Mouse (Mus musculus): ENCODE results near the gene Actr6. TPM values are rescaled to one million over a fixed set of nuclear protein-coding genes. Genes with fewer than 3 reads are reported as not detected.

Actr6 gene
- polyA plus RNA-seq, 1 experiment from 2014 or later, result 47.9 TPM

DNA sequence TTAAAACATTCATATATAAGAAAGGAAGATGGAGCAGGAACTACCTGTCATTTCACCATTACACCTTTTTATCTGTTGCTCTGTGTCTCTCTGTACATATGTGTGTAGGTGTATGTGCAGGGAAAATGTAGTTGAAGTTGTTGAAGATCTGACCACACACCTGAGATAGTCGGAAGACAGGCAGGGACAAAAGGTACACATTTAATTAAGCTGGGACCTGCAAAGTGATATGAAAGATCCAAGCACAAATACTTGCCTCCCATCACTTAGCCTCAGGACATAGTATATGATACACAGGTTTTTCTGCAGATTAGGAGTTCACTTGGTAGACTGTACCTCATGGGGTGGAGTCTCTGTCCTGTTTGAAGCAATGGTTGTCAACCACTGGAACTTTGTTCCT lies 15.8 kb upstream of the Actr6 start:
- no peak overlapping the region for H3K9ac ChIP-seq
- H3K4me1 ChIP-seq, result no peaks in the 10 kb centered on the region
- no peaks in the 10 kb centered on the region for H3K9me3 ChIP-seq
- WGBS, result 95% methylated on average over 1 of the region's 1 CpGs
- H3K4me3 ChIP-seq, result no peak overlapping the region
- H3K27ac ChIP-seq, result no peak overlapping the region
- H3K36me3 ChIP-seq, result no peaks in the 10 kb centered on the region
- no peak overlapping the region for H3K4me2 ChIP-seq (replicated peaks)
- no peak for ATAC-seq (ENCODE audit: low FRiP score, low read depth)
- no peaks in the 10 kb centered on the region for H3K27me3 ChIP-seq (replicated peaks)

DNA sequence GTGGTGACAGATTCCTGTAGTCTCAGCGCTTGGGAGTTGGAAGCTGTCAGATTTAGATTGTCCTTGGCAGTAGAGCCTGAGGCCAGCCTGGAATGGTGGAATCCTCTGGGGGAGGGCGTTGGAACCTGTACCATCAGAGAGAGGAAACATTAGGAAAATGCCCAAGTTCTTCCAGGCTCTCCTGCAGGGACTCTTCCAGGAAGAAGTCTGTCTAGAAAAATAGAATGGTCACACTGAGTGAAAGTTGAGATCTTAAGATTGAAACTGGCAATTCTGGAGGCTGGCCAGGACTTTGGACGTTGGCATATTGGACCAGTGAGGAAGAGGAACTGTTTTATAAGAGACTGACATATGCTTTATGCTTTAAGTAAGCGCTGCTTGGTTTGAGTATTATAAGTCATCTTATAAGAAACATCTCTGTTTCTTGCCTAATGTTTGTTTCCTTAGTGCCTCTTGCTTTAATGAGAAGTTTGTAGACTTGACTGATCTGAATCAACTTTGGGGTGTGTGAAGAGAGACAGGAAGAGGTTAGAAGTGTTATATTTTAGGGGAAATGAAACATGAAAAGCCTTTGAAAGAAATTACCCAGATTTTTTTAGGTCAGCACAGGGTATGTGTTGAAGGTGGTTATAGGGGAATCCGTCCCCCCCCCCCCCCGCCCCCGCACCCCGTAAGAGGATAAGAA lies 15.3 kb upstream of the Actr6 start:
- Histone ChIP-seq H3K4me1 (no peaks in the 10 kb centered on the region), H3K36me3 (no peaks in the 10 kb centered on the region), H3K4me2 (replicated peaks) (no peak overlapping the region), H3K9ac (no peak overlapping the region), H3K27me3 (replicated peaks) (no peaks in the 10 kb centered on the region), H3K27ac (no peak overlapping the region), H3K9me3 (no peaks in the 10 kb centered on the region), H3K4me3 (no peak overlapping the region)
- ATAC-seq (ENCODE audit: low FRiP score, low read depth), result no peak
- 96% methylated on average over 8 of the region's 8 CpGs for WGBS

DNA sequence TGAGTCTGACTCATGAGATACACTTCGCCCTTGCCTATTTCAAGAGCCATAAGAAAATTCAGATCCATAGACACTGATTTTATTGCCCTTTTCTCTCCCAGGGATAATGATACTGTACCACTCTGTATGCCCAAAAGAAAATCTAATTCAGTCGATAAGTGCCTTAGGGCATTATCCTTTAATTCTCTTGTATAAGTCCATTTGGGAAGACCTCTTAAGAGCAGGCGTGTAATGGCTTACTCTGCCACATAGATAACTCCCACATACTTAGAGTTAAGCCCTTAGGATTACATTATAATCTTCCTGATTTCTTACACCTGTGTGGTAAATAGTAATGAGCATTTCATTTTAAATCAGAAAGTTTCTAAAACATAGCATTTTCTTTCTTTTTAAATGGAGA lies 14.5 kb upstream of the Actr6 start:
- Histone ChIP-seq H3K4me3 (no peak overlapping the region), H3K36me3 (no peaks in the 10 kb centered on the region), H3K27ac (no peak overlapping the region), H3K4me2 (replicated peaks) (no peak overlapping the region), H3K27me3 (replicated peaks) (no peaks in the 10 kb centered on the region), H3K9ac (no peak overlapping the region), H3K4me1 (no peaks in the 10 kb centered on the region), H3K9me3 (no peaks in the 10 kb centered on the region)
- ATAC-seq (ENCODE audit: low FRiP score, low read depth), result no peak
- 84% methylated on average over 3 of the region's 3 CpGs for WGBS

DNA sequence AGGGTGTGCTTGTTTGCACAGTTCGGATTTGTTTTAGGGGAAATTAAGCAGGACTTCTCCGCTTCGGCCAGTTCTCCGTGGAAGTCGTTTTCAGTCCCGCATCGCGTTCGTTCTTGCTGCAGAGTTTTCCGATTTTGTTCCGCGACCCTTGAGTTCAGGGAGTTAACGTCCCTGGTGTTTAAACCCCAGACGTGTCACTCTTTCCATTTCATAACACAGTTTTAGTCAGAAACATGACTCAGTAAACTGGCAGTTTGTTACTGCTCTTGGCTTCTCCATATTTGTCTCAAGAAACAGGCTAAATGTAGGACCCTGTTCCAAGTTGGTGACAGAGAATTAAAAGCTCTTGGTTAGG lies 13.5 kb upstream of the Actr6 start:
- under 1% methylated on average over 14 of the region's 14 CpGs for WGBS
- Histone ChIP-seq H3K9me3 (no peaks in the 10 kb centered on the region), H3K27me3 (replicated peaks) (no peaks in the 10 kb centered on the region), H3K9ac (peak overlapping the region; percentile 86), H3K27ac (no peak overlapping the region), H3K4me1 (no peaks in the 10 kb centered on the region), H3K4me3 (peak overlapping the region; percentile 89), H3K36me3 (no peaks in the 10 kb centered on the region), H3K4me2 (replicated peaks) (peak overlapping the region; percentile 73)
- no peak for ATAC-seq (ENCODE audit: low FRiP score, low read depth)

DNA sequence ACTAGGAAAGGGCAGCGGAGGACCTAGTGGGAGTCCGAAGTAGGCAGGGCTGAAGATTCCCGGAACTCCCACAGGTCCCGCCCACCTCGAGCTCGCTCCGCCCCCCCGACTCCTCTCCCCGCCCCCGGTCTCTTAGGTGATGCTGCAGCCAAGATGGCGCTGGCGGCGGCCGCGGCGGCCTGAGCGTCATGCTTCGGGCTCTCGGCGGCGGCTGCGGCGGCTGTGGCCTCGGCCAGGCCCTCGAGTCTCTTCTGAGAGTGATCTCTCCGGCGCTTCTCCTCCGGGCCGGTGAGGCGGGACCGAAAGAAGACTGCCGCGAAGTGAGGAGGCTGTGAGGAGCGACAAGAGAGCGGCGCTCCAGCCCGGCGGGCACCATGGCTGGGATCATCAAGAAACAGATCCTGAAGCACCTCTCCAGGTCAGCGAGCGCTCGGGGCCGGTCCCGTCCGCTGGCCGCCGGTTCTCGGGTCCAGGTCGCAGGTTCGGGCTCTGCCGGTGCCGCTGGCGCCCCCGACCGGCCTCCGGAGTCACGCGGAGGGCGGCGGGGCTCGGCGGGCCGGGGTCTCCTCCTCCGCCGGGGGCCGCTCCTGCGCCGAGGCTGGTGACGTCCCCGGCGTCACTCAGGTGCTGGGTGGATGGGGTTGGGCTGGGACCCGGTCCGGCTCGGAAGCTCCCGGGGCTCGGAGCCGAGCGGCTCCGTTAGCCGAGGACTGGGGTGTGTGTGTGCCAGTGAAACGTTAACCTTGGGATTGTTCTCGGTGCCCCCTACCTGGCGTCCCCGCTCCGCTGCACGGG lies 13.0 kb upstream of the Actr6 start, which contains the start of gene Uhrf1bp1l:
Gene Uhrf1bp1l (plus strand): TSS at position 121 of the 795 bp plus-strand sequence.
- WGBS, result under 1% methylated on average over 81 of the region's 85 CpGs
- ATAC-seq (ENCODE audit: low FRiP score, low read depth), result peak; percentile 96
- H3K4me3 ChIP-seq, result peak within 1 kb of the TSS; percentile 89
- H3K4me2 ChIP-seq (replicated peaks), result peak within 1 kb of the TSS; percentile 73
- H3K4me1 ChIP-seq, result no peaks in the 10 kb centered on the region
- H3K27me3 ChIP-seq (replicated peaks), result no peaks in the 10 kb centered on the region
- H3K27ac ChIP-seq, result peak within 1 kb of the TSS; percentile 77
- no peaks in the 10 kb centered on the region for H3K9me3 ChIP-seq
- no peaks in the 10 kb centered on the region for H3K36me3 ChIP-seq
- peak within 1 kb of the TSS; percentile 86 for H3K9ac ChIP-seq

DNA sequence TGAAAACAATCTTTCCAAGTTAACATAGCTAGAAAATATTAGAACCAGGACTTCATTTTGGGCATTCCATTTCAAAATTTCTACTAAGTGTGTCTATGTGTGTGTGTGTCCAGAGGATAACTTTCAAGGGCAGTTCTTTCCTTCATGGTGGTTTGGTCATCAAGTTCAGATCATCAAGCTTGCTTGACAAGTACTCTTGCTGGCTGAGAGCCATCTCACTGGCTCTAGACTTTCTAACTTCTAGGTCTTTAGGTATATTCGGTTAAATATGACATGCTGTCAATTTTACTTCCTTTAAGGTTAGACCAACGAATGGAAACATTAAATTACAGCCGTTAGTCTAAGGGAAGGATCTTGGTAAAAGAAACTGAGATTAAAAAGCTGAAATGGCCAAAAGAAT lies 12.2 kb upstream of the Actr6 start:
- Histone ChIP-seq H3K36me3 (no peaks in the 10 kb centered on the region), H3K27ac (no peak overlapping the region), H3K4me3 (peak overlapping the region; percentile 89), H3K4me2 (replicated peaks) (peak overlapping the region; percentile 73), H3K9me3 (no peaks in the 10 kb centered on the region), H3K9ac (no peak overlapping the region), H3K27me3 (replicated peaks) (no peaks in the 10 kb centered on the region), H3K4me1 (no peaks in the 10 kb centered on the region)
- WGBS, result 38% methylated on average over 3 of the region's 3 CpGs
- no peak for ATAC-seq (ENCODE audit: low FRiP score, low read depth)

GRCm38 (mm10) chr10:89743266-89743665 lies 11.2 kb upstream of the Actr6 start:
- no peak overlapping the region for H3K9ac ChIP-seq
- no peak overlapping the region for H3K4me2 ChIP-seq (replicated peaks)
- no peaks in the 10 kb centered on the region for H3K36me3 ChIP-seq
- H3K4me1 ChIP-seq, result no peaks in the 10 kb centered on the region
- no peaks in the 10 kb centered on the region for H3K9me3 ChIP-seq
- no peak overlapping the region for H3K4me3 ChIP-seq
- 88% methylated on average over 4 of the region's 4 CpGs for WGBS
- H3K27ac ChIP-seq, result no peak overlapping the region
- ATAC-seq (ENCODE audit: low FRiP score, low read depth), result no peak
- H3K27me3 ChIP-seq (replicated peaks), result no peaks in the 10 kb centered on the region

DNA sequence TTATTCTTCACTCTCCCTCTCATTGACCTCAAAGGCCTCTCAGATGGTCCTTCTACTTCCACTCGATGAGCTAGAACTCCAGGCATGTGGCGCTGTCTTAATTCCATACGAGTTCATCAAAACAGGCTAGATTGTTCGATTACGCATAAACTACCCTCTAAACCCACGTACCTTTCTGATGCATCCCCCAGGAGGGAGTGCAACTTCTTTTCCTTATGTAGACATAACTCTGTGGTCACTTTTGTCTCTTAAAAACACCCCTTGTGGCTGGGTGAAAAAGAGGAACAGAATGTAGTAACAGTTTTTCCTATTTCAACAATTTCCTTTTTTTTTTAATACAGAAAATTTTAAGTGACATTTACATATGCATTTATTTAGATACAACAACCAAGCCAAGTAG lies 8.9 kb upstream of the Actr6 start:
- no peaks in the 10 kb centered on the region for H3K27me3 ChIP-seq (replicated peaks)
- H3K9me3 ChIP-seq, result no peaks in the 10 kb centered on the region
- H3K4me2 ChIP-seq (replicated peaks), result no peak overlapping the region
- no peaks in the 10 kb centered on the region for H3K36me3 ChIP-seq
- no peak for ATAC-seq (ENCODE audit: low FRiP score, low read depth)
- no peak overlapping the region for H3K9ac ChIP-seq
- 82% methylated on average over 6 of the region's 6 CpGs for WGBS
- H3K27ac ChIP-seq, result no peak overlapping the region
- H3K4me1 ChIP-seq, result no peaks in the 10 kb centered on the region
- H3K4me3 ChIP-seq, result no peak overlapping the region

DNA sequence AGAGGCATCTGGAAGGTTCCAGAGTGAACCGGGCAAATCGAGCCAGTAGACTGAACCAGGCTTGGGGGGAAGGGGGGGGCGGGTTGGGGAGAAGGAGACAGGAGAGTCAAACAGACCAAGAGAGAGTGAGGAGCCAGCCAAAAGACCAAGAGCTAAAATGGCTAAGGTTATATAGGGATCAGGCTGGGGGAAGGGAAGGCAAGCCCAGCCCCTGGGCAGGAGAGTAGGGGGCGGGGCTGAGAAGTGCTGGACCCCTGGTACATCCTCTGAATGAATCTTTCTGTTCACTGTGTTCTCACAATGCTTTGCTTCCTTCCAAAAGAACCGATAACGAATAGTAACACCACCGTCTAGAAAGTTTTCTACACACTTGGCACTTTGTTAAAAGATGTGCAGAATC lies 7.6 kb upstream of the Actr6 start:
- H3K4me2 ChIP-seq (replicated peaks), result no peak overlapping the region
- H3K4me1 ChIP-seq, result no peaks in the 10 kb centered on the region
- H3K27me3 ChIP-seq (replicated peaks), result no peaks in the 10 kb centered on the region
- H3K9ac ChIP-seq, result no peak overlapping the region
- H3K27ac ChIP-seq, result no peak overlapping the region
- no peak overlapping the region for H3K4me3 ChIP-seq
- no peaks in the 10 kb centered on the region for H3K9me3 ChIP-seq
- 58% methylated on average over 7 of the region's 7 CpGs for WGBS
- ATAC-seq (ENCODE audit: low FRiP score, low read depth), result no peak
- no peaks in the 10 kb centered on the region for H3K36me3 ChIP-seq

DNA sequence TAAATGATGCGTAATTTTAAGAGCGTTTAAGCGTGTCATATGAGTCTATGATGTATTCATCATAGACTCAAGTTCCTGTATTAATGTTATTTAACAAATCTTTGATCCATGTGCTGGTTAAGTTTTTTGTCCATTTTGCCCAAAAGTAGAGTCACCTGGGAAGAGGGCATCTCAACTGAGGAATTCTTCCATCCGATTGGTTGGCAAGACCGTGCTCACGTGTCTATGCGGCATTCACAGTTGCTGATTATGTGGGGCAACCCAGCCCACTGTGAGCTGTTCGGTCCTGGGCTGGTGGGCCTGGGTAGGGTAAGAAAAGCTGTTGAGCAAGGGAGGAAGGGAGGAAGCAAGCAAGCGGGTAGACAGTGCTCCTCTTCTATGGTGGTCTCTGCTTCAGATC lies 6.3 kb upstream of the Actr6 start:
- Histone ChIP-seq H3K4me1 (no peaks in the 10 kb centered on the region), H3K4me2 (replicated peaks) (no peak overlapping the region), H3K9ac (no peak overlapping the region), H3K27me3 (replicated peaks) (no peaks in the 10 kb centered on the region), H3K27ac (no peak overlapping the region), H3K9me3 (no peaks in the 10 kb centered on the region), H3K36me3 (no peaks in the 10 kb centered on the region), H3K4me3 (no peak overlapping the region)
- WGBS, result 92% methylated on average over 9 of the region's 9 CpGs
- no peak for ATAC-seq (ENCODE audit: low FRiP score, low read depth)

DNA sequence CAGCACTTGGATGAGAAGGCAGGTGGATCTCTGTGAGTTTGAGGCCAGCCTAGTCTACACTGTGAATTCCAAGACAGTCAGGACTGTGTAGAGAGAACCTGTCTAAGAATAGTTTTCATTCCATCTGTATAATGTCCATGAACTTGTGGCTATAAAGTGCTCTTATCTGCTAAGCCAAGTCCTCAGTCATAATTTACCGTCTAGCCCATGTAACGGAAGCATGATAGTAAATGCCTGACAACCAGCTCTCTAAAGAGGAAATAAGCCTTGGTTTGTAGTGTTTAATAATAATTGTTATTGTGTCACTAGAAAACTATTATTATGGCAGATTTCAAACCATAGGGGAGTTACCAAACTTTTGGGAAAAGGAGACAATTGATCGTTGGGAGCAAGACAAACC lies 5.8 kb upstream of the Actr6 start:
- no peak overlapping the region for H3K9ac ChIP-seq
- no peaks in the 10 kb centered on the region for H3K9me3 ChIP-seq
- H3K4me2 ChIP-seq (replicated peaks), result no peak overlapping the region
- ATAC-seq (ENCODE audit: low FRiP score, low read depth), result no peak
- H3K36me3 ChIP-seq, result no peaks in the 10 kb centered on the region
- H3K4me1 ChIP-seq, result peaks cover under 1% of the 10 kb centered on the region; the same call in 1 of the 2 replicates
- no peak overlapping the region for H3K4me3 ChIP-seq
- H3K27me3 ChIP-seq (replicated peaks), result no peaks in the 10 kb centered on the region
- WGBS, result 93% methylated on average over 3 of the region's 3 CpGs
- H3K27ac ChIP-seq, result no peak overlapping the region

DNA sequence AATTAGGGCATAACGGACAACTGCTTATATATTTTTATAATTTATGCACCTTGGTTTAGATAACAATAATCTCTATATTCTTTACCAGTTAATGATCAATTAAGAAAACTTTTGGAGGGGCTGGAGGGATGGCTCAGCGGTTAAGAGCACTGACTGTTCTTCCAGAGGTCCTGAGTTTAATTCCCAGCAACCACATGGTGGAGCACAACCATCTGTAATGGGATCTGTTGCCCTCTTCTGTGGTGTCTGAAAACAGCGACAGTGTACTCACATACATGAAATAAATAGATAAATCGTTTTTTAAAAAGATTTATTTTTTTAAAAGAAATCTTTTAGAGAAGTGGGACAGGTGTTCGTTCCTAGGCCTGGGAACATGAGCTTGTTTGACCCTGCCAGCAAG lies 5.0 kb upstream of the Actr6 start:
- H3K27ac ChIP-seq, result no peak overlapping the region
- no peaks in the 10 kb centered on the region for H3K9me3 ChIP-seq
- no peak overlapping the region for H3K9ac ChIP-seq
- H3K4me1 ChIP-seq, result peaks cover 4% of the 10 kb centered on the region; the same call in 1 of the 2 replicates
- no peaks in the 10 kb centered on the region for H3K27me3 ChIP-seq (replicated peaks)
- H3K4me2 ChIP-seq (replicated peaks), result no peak overlapping the region
- ATAC-seq (ENCODE audit: low FRiP score, low read depth), result no peak
- 54% methylated on average over 5 of the region's 5 CpGs for WGBS
- no peak overlapping the region for H3K4me3 ChIP-seq
- H3K36me3 ChIP-seq, result no peaks in the 10 kb centered on the region

Data from neural tube, embryonic 12.5 days (tissue).